Mouse (Mus musculus) left cerebral cortex, adult 9 months (tissue): ENCODE results near the gene Magel2.

Experiments used
- DNase-seq, 2 experiments: peaks; one replicate each; pipeline ENCODE4 v3.0.0; 2022; ENCODE audit warnings: low spot score in 2 of 2

Gene Magel2

DNA sequence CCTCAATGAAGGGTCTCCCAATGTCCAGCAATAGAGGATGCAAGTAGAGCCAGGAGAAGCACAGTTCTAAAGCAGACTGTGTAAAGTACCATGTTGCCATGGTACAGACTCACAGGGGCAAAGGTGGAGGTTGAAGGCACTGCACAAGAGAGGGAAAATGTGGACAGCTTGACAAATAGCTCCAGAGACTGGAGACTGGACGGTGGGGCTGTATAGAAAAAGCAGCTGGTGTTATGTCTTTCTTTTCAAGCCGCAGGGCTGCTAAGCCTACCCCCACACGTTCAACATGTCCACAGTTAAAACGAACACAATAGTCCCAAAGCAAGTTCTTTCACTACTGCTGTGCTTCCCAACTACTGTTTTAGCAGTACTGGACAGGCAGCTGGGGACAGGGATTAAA lies 46.4 kb downstream of the Magel2 start:
- DNase-seq = no peak

DNA sequence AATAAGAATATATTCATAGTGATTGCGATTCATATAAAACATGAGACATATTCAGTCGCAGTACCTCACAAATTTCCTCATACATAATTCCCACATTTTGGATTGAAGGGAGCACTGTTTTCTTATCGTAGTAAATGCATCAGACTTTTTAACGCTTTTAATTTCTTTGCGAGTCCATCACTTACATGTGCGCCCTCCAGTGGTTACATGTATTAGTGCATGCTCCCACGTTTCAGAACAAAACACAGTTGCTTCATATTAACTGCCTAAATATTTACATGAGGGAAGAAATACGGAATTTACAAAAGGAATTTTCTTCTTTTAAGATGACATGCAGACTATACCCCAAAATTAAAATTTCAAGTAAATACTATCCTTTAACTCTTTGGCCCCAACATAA lies 51.5 kb downstream of the Magel2 start:
- peak in 1 of 2 experiments; percentile 3 for DNase-seq
